Mouse (Mus musculus) bone marrow macrophage, adult 2 months (primary cell): ENCODE results near the gene Ipmk.

Experiments
- CTCF ChIP-seq: IDR thresholded peaks from 2 replicates; pipeline ENCODE4 v1.5.1; 2012; ENCODE audit warnings: low read depth, mild to moderate bottlenecking, low read length, moderate library complexity
- POLR2A ChIP-seq: IDR thresholded peaks from 2 replicates; pipeline ENCODE4 v1.6.1; 2012; ENCODE audit warnings: mild to moderate bottlenecking, low read depth, low read length, borderline replicate concordance

DNA sequence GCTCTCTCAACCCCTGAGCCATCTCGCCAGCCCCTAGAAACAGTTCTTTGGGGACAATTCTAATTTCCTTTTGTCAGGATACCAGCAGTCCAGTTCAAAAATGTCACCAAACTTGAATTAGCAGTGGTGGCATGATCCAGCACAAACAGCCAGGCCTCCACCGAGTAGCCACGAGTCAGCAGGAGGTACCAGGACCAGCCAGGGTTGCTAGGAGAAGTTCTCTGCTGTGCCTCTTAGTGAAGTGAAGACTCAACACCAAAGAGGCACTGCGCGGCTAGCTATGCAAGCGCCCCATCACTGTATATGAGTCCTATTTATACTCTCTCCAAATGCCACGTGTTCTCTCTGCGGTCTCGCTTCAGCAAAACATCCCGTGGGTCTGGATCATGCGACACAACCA lies 31.5 kb upstream of the Ipmk start:
- TF ChIP-seq CTCF (no peak), POLR2A (no peak)
